Mouse (Mus musculus) lung, postnatal 14 days (tissue): Measurements from ENCODE around the gene Hspa5.
"Not testable (repeated sequence)": the region's sequence is repeated elsewhere in the genome, so short reads cannot be mapped to it uniquely, and the experiment has no call there.

Experiments
- DNase-seq: peaks from one replicate; pipeline ENCODE4 v3.0.0; 2021

The Hspa5 gene

GRCm38 (mm10) chr2:34772252-34773235 lies 774 bp downstream of the Hspa5 start:
- no peak for DNase-seq

- no peak for DNase-seq
These were observed 1.9 kb downstream of the Hspa5 start for GRCm38 (mm10) chr2:34773673-34774072.

GRCm38 (mm10) chr2:34774493-34774892 lies 2.7 kb downstream of the Hspa5 start:
- no peak for DNase-seq

- no peak for DNase-seq
These were observed 5.6 kb downstream of the Hspa5 start for GRCm38 (mm10) chr2:34777237-34777868.

GRCm38 (mm10) chr2:34783064-34784020 lies 11.6 kb downstream of the Hspa5 start:
- no peak for DNase-seq

GRCm38 (mm10) chr2:34784085-34784484 lies 12.3 kb downstream of the Hspa5 start:
- DNase-seq: peak; percentile 54

GRCm38 (mm10) chr2:34790282-34790681 lies 18.5 kb downstream of the Hspa5 start:
- DNase-seq: no peak

- DNase-seq: not testable (repeated sequence)
These were observed 20.8 kb downstream of the Hspa5 start for GRCm38 (mm10) chr2:34792543-34792942.

GRCm38 (mm10) chr2:34794511-34794910 lies 22.7 kb downstream of the Hspa5 start:
- no peak for DNase-seq

GRCm38 (mm10) chr2:34795426-34795825 lies 23.7 kb downstream of the Hspa5 start:
- no peak for DNase-seq

- DNase-seq: peak; percentile 85
These were observed 27.8 kb downstream of the Hspa5 start, which contains the start of gene Rabepk for GRCm38 (mm10) chr2:34799357-34800256. Gene Rabepk, minus strand, starts transcription at chr2:34799912.

- DNase-seq: no peak
These were observed 28.6 kb downstream of the Hspa5 start for GRCm38 (mm10) chr2:34800371-34800770.

GRCm38 (mm10) chr2:34801516-34802482 lies 30.0 kb downstream of the Hspa5 start:
- DNase-seq: peak; percentile 98

GRCm38 (mm10) chr2:34802565-34803245 lies 30.9 kb downstream of the Hspa5 start:
- DNase-seq: peak; percentile 24

GRCm38 (mm10) chr2:34803746-34804145 lies 32.0 kb downstream of the Hspa5 start:
- no peak for DNase-seq

GRCm38 (mm10) chr2:34804172-34804571 lies 32.4 kb downstream of the Hspa5 start:
- DNase-seq: no peak

- no peak for DNase-seq
These were observed 33.0 kb downstream of the Hspa5 start for GRCm38 (mm10) chr2:34804815-34805214.

GRCm38 (mm10) chr2:34805364-34805950 lies 33.7 kb downstream of the Hspa5 start:
- no peak for DNase-seq

GRCm38 (mm10) chr2:34808057-34808456 lies 36.3 kb downstream of the Hspa5 start:
- DNase-seq: no peak
